Mouse (Mus musculus): ENCODE results near the gene Lpcat4.
"Not testable (repeated sequence)": the region's sequence is repeated elsewhere in the genome, so short reads cannot be mapped to it uniquely, and the experiment has no call there.

The Lpcat4 gene

GRCm38 (mm10) chr2:112261748-112262653 is 22.7 kb downstream of the Lpcat4 start, which contains the start of gene Nop10:
Gene Nop10, plus strand, starts transcription at chr2:112261926.
- peak; percentile 94 to 97 for DNase-seq

- peak in 1 of 2 experiments; percentile 25 for DNase-seq
These were observed 23.6 kb downstream of the Lpcat4 start for GRCm38 (mm10) chr2:112262779-112263295.

GRCm38 (mm10) chr2:112264364-112264763 is 25.1 kb downstream of the Lpcat4 start:
- no peak for DNase-seq

GRCm38 (mm10) chr2:112265448-112266241 is 26.4 kb downstream of the Lpcat4 start, which contains the start of gene Slc12a6:
Gene Slc12a6, plus strand, starts transcription at chr2:112265825.
- DNase-seq: peak; percentile 96 to 97

GRCm38 (mm10) chr2:112266242-112266592 is 26.9 kb downstream of the Lpcat4 start, which contains the start of gene Gm21985:
Gene Gm21985, plus strand, starts transcription at chr2:112266314.
- DNase-seq: peak; percentile 78 to 79

- DNase-seq: peak; percentile 31 to 40
These were observed 27.5 kb downstream of the Lpcat4 start for GRCm38 (mm10) chr2:112266780-112267179.

GRCm38 (mm10) chr2:112267547-112268269 is 28.4 kb downstream of the Lpcat4 start:
- no peak for DNase-seq

- no peak for DNase-seq
These were observed 30.7 kb downstream of the Lpcat4 start for GRCm38 (mm10) chr2:112270011-112270410.

GRCm38 (mm10) chr2:112272909-112273308 is 33.6 kb downstream of the Lpcat4 start:
- no peak for DNase-seq

GRCm38 (mm10) chr2:112273474-112273873 is 34.2 kb downstream of the Lpcat4 start:
- DNase-seq: no peak

- no peak for DNase-seq
These were observed 37.6 kb downstream of the Lpcat4 start for GRCm38 (mm10) chr2:112276870-112277269.

GRCm38 (mm10) chr2:112282846-112283245 is 43.6 kb downstream of the Lpcat4 start:
- DNase-seq: no peak

GRCm38 (mm10) chr2:112284363-112285030 is 45.2 kb downstream of the Lpcat4 start:
- DNase-seq: peak; percentile 35 to 46

- no peak for DNase-seq
These were observed 45.7 kb downstream of the Lpcat4 start for GRCm38 (mm10) chr2:112285031-112285390.

GRCm38 (mm10) chr2:112286062-112286461 is 46.8 kb downstream of the Lpcat4 start:
- not testable (repeated sequence) for DNase-seq

GRCm38 (mm10) chr2:112287059-112287458 is 47.8 kb downstream of the Lpcat4 start:
- no peak for DNase-seq

- no peak for DNase-seq
These were observed 50.2 kb downstream of the Lpcat4 start for GRCm38 (mm10) chr2:112289507-112289906.

- DNase-seq: peak in 1 of 2 experiments; percentile 6
These were observed 53.6 kb downstream of the Lpcat4 start for GRCm38 (mm10) chr2:112292823-112293222.

GRCm38 (mm10) chr2:112296211-112296610 is 56.9 kb downstream of the Lpcat4 start:
- no peak for DNase-seq

All from cerebellum, postnatal 10 days (tissue).